Mouse (Mus musculus) brain, embryonic 18.5 days (tissue): Measurements from ENCODE around the gene Llph.
A peak's percentile ranks its signal among the peaks of the same experiment; 100 is the strongest.

Experiments used
- DNase-seq: peaks from one replicate; pipeline ENCODE4 v3.0.0-alpha.2; 2012; ENCODE audit warnings: low read depth, low spot score

Llph gene

GRCm38 (mm10) chr10:120218996-120219395, 7.9 kb upstream of the Llph start:
- DNase-seq = no peak

DNA sequence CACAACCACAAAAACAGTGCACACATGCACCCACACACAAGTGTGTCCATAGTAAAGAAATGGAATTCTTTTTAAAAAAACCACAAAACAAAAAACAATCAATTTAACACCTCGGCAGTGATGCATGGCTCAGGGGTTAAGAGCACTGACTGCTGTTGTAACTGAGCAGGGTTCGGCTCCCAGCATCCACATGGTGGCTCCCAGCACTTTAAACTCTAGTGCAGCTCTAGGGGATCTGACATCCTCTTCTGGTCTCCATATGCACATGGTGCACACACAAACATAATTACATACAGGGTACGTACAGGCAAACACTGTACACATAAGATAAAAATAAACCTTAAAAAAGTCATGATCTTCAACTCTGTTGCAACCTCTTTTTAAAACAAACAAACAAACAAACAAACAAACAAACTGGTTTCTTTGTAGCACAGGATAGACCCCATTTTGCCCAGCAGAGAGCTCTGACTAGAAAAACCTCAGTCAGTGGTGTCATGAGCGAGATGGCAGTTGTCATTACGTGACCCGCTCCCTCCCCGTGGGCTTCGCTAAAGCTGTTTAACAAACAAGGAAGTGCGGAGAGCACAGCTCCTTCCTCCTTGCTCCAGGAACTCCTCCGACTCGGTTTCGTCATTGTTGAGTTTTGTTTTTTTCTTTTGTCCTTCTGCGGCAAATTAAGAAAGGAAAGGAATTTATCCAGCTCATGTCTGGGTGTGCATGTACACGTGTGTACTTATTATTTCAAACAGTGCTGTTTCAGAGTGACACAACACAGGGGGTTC, 7.1 kb upstream of the Llph start:
- no peak for DNase-seq

GRCm38 (mm10) chr10:120220776-120221175, 6.1 kb upstream of the Llph start:
- DNase-seq = no peak

GRCm38 (mm10) chr10:120231718-120232117, 4.8 kb downstream of the Llph start:
- no peak for DNase-seq

DNA sequence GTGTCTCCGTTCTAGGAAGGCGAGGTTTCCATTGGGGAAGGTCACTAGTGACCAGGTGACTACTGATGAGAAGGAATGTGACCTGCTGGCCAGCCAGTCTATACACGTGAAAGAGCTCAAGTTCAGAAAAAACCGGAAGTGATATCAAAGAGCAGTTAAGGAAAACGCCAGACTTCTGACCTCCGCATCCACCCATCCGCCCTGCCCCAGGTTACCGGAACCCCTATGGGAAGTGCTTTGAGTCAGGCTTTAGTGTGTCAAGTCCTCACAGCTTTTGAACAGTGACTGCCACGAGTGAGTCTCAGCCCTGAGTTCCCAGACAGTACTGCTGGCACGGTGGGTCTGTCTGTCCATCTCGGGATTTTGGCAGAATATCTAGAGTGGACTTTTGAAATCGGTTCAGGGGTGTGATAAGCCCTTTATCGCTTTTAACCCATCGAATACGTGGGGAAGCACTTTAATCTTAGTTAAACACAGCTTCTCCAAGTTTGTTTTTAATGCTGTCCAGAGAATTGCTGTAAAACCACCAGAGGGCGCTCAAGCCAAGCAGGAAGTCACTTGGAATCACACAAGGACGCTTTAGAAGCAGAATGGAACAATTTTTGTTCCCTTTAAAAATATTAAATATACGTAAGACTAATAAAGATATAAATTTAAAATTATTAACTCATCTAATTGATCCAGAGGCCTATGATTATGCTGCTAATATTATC, 6.9 kb downstream of the Llph start:
- DNase-seq = no peak

DNA sequence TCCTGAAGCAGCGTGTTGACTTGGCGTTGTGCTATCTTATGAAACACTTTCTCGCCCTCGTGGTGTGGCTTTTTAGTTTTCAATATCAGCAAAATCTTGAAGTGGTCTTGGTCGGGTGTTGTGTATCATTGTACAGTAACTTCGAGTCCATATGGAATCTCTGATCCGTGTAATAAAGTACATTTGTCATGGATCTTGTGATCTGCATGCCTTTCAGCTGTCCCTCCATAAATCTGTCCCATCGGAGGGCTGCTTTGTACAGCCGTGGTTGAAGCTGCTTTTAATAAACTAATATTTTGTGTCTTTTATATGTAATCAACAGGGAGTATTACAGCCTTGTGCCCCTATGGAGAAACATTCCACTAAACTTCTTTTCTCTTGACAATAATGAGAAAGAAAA, 10.0 kb downstream of the Llph start:
- DNase-seq = no peak

GRCm38 (mm10) chr10:120238241-120238640, 11.4 kb downstream of the Llph start:
- DNase-seq = no peak

DNA sequence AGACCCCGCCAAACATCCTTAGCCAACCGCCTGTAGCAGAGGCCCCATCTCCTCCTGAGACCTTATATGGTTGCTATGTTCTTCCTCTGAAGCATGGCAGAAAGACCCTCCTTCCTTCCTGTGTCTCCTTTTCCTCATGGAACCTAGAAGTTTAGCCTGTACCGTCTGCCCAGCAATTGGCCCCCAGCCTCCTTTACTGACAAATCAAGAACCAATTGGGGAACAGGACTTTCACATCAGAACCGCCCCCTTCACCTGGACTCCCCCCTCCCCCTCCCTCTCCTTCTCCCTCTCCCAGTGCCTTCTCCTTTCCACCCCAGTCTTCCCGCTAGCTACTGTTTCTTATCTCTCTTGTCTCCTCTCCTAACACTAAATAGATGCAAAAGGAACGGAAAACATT, 12.6 kb downstream of the Llph start:
- DNase-seq = no peak

DNA sequence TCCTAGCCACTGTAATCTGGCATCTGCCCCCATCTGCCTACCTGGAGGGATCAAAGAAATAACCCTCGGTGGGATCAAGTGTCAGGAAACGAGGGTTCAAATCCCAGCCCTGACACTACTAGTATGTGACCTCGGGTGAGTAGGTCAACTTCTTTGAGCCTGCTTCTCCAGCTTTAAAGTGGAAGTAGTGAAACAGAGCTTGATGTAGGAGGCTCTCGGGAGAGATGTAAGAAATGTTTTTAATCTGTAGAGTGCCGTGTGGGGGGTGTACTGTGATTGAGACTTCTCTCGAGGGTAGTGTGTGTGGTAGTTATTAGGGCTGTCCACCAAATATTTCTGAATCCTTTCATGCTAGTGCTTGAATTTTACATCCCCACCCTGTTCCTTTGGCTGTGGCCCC, 15.6 kb downstream of the Llph start:
- DNase-seq = no peak

DNA sequence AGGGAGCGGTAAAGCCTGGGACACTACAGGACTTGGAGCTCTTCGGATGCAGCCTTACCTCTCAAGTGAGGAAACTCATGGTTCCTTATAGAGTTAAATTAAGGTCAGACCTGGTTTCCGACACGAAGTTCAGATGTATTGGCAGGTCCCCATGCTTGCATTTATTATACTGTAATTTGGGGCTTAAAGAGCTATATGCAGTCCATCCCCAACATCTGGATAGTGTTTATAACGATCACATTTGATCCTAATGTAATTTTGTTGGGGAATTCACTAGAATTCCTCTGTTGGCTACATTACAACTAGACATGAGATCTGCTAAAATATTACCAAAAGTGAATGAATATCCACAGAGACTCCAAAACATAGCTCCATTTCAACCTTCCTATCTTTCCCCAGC, 18.8 kb downstream of the Llph start:
- DNase-seq = no peak

GRCm38 (mm10) chr10:120246994-120247750, 20.3 kb downstream of the Llph start:
- peak; percentile 43 for DNase-seq

DNA sequence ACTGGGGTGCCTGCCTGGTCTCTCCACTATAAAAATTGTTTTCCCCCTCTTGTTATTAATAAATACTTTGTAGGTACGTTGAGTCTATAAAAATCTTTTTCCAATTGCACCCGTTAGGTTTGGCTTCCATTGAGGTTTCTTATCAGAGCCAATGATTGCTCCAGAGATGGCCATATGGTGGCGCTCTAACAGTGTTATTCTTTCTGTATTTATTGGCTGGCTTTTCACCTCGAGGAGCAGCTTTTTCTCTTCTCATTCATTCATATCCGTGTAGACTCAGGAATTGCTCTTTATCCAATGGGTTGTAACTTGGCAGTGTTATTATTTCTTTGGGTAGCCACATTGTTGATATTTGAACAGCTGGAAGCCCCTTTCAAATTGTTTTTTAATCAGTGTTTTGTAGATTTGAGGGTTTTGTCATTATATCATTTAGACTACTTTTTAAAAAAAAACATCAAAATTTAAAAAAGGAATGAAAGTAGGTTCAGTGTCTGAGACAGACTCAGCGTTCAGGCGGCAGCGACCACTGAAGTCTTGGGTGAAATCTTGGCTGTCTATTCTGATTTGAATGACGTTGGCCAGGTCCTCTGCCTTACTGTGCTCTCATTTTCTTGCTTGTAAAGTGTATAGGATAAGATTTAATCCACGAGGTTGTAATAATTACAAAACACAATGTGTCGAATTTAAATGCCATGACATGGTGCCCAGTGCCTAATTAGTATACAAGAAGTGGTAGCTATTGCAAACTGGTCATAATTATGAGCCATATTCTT, 24.2 kb downstream of the Llph start:
- no peak for DNase-seq

DNA sequence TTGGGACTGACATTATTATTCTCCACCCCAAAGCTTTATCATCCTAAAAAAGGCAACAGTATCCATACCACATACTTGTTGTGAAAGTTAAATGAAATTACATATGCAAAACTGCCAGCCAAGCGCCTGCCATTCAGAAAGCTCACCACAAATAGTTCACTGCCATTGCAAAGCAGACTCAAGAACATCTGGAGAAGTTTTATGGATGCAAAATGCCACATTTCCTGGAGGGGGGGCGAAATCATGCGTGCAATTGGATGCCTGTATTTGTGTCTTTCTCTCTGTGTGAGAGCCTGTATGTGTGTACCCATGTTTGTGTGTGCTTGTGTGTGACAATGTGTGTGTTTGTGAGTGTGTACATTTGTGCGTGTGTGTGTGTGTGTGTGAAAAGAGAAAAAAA, 24.9 kb downstream of the Llph start:
- no peak for DNase-seq

DNA sequence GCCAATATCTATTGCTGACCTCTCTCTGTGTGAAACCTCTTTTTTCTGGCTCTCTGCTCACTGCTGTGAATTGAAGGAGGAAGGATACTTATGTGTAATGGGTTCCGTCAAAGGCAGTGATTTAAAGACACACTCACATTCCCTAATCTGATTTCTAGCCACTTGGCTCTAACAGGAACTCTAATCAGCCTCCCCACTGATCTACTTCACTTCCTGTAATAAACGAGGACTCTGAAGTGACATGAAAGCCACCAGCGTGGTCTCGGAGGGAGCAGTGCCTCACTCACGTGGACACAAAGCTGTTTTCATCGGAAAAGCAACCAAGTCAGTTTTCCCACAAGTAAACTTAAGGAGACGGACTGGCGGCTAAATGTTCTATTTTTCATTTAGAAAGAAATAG, 25.9 kb downstream of the Llph start:
- DNase-seq = no peak

DNA sequence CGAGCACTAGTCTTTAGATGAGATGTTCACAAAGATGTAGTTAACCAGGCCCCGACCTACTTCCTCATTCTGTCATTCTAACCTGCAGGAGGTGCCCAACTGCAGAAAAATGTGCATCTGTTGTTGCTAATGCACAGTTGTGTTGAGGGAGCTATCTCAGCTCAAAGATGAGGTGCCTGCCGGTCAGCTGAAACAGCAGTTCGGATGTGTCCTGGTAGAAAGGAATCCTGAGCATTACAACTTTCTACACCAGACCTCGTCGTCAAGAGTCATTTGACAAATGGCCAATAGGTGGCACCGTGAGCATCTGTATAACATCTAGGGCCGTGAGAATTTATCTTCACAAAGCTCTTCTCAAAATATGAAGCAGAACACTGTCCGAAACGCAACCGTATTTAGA, 30.4 kb downstream of the Llph start:
- peak; percentile 39 for DNase-seq

GRCm38 (mm10) chr10:120267790-120268189, 40.9 kb downstream of the Llph start:
- no peak for DNase-seq

DNA sequence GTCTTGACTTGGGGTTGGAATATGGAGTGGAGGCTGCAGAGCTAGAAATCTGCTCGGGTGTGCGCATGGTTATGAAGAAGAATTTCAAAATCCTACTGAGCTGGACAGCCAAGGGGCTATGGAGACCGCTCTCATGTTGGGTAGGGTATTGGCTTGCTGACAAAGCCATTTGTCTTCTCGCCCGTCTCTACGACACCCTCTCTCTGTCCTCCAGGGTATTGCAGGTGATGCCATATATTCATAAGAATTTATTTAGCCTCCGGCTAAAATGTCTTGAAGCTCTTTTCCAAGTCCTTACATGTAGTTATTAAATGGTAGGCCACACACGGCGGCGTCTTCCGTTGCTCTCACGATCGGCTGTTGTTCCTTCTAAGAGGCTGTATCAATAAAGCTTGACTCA, 43.1 kb downstream of the Llph start:
- no peak for DNase-seq

- no peak for DNase-seq
Measured at GRCm38 (mm10) chr10:120270777-120271176, 43.9 kb downstream of the Llph start.

DNA sequence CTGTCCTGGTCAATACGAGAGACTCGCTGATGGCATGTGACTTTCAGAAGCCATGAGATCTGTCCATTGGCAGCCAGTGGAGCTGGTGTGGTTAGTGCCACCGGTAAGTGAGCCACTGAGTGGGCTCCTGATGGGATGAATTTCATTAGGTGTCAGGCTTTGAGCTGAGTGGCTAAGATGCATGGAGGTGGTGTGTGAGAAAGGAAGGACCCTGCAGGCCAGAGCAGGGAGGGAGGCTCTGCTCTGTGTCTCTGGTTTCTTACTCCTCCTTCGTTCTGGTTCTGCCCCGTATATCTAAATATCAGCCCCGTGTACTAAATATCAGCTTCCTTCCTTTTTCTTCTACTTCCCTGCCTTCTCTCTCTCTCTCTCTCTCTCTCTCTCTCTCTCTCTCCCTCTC, 44.4 kb downstream of the Llph start:
- no peak for DNase-seq

DNA sequence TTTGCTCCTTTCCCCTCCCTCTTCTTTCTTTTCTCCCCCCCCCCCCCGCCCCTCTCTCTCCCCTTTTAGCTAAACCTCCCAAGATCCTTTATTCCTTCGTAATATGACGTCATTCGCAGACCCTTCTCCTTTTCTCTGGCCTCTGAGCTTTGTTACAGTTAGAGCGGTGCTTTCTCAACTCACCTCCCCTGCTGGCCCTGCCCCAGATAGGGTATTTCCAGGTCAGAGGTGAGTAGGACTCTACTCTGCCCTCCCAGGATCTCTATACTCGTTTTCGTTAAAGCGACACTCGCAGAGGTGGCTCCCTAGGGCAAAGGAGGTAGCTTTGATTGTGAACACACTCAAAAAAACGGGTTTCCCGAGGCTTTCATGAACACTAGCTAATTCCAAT, 45.0 kb downstream of the Llph start:
- no peak for DNase-seq

DNA sequence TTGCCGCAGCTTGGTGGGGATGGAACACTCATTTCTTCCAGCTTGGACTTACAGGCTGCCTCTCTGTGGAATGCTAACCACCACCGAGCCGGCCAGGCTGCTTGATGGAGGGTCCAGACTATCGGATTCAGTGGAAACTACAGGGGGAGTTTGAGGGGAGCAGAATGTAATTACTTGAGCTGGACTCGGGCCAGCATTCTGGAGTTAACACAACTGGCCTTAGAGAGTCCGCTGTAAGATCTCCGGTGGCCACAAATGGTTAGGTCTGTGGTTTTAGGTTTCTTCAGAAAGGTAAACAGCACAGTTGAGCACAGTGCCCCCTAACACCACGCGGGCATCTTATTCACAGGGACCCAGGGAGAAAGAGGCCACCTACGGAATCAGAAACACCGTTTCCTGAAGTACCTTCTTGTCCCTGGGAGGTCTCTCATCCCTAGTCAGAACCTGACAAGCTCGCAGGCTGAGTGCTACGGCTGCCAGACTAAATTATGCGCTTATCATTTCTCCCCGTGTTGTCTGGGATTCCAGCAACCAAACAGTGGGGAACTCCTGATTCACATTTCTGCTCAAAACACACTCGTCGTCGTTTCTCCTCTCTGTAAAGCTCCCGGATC, 45.5 kb downstream of the Llph start:
- no peak for DNase-seq
